Mouse (Mus musculus) heart, postnatal 0 days (tissue): ENCODE data around the gene Slc35f3.

Experiments
- CTCF ChIP-seq: IDR thresholded peaks from 2 replicates; pipeline ENCODE4 v1.5.1; 2016; ENCODE audit warnings: antibody characterized with exemption, control low read depth, low read depth
- EP300 ChIP-seq: IDR thresholded peaks from 2 replicates; pipeline ENCODE4 v1.6.1; 2016; ENCODE audit warnings: antibody characterized with exemption, low read depth

DNA sequence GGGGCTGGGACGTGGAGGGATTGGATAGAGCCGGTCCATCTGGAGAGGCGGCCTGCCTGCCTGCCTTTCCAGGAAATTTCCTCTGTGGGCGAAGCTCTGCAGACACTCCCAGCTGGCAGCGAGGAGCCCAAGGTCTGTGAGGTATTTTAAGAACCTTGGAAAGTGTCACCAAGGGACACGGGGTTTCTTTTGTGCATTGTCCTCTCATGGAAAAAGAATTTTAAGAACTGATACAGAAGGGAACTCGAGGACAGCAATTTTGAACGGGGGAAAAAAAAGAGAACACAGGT lies 41.0 kb upstream of the Slc35f3 start:
- no peak for TF ChIP-seq CTCF
- TF ChIP-seq EP300 = no peak
